Mouse (Mus musculus) liver, embryonic 14.5 days (tissue): Measurements from ENCODE around the gene Scgb1b20. TPM values are rescaled to one million over a fixed set of nuclear protein-coding genes. Genes with fewer than 3 reads are reported as not detected.
"Not testable (repeated sequence)": the region's sequence is repeated elsewhere in the genome, so short reads cannot be mapped to it uniquely, and the experiment has no call there.

Experiments
- ATAC-seq: fragments of 200-750 bp; cut with Nextera tagmentation; 2 replicates; pipeline ENCODE4 v1.8.0; 2017; ENCODE audit warnings: moderate number of reproducible peaks, mild to moderate bottlenecking, moderate library complexity; ENCODE audit not compliant: insufficient read depth
- DNase-seq, 3 experiments: peaks; one replicate each; pipeline ENCODE4 v3.0.0-alpha.2; 2012 to 2013; ENCODE audit warnings: low read depth in 3 of 3, low spot score in 3 of 3
- H3K27ac ChIP-seq: fragments of 300-500 bp; sonication (generic); 2 replicates; pipeline ENCODE4 v1.5.1; 2014; ENCODE audit warnings: moderate library complexity, mild to moderate bottlenecking, control low read depth, inconsistent platforms
- H3K27me3 ChIP-seq: fragments of 300-500 bp; sonication (generic); 2 replicates; pipeline ENCODE4 v1.6.1; 2014; ENCODE audit warnings: mild to moderate bottlenecking, low read length, moderate library complexity; ENCODE audit not compliant: control insufficient read depth, insufficient read depth
- H3K36me3 ChIP-seq: fragments of 300-500 bp; sonication (generic); replicated peaks from 2 replicates; pipeline ENCODE4 v1.6.1; 2014; ENCODE audit warnings: low read depth; ENCODE audit not compliant: control insufficient read depth, insufficient read depth
- H3K4me1 ChIP-seq, 2 experiments: fragments of 200-500 bp in 1 of 2; fragments of 300-500 bp in 1 of 2; sonication (generic) in 1 of 2; replicated peaks; 2 replicates each; pipeline ENCODE4 v1.6.1; 2012 to 2014; ENCODE audit warnings: antibody characterized with exemption in 1 of 2, inconsistent platforms in 1 of 2, low read length in 1 of 2; ENCODE audit not compliant: control insufficient read depth in 2 of 2, insufficient read depth in 2 of 2
- H3K4me2 ChIP-seq: fragments of 300-500 bp; sonication (generic); 2 replicates; pipeline ENCODE4 v1.6.1; 2014; ENCODE audit warnings: low read depth, mild to moderate bottlenecking, control low read depth, moderate library complexity
- H3K4me3 ChIP-seq, 2 experiments: fragments of 200-500 bp in 1 of 2; fragments of 300-500 bp in 1 of 2; sonication (generic) in 1 of 2; 2 replicates each; pipeline ENCODE4 v1.5.1; 2012 to 2014; ENCODE audit warnings: low read depth in 2 of 2, low read length in 2 of 2, mild to moderate bottlenecking in 2 of 2, control low read depth in 1 of 2, inconsistent platforms in 1 of 2, moderate library complexity in 1 of 2; ENCODE audit not compliant: insufficient read depth in 1 of 2
- H3K9ac ChIP-seq: fragments of 300-500 bp; sonication (generic); replicated peaks from 2 replicates; pipeline ENCODE4 v1.6.1; 2014; ENCODE audit warnings: mild to moderate bottlenecking, control low read depth, moderate library complexity
- H3K9me3 ChIP-seq: fragments of 300-500 bp; sonication (generic); 2 replicates; pipeline ENCODE4 v1.6.1; 2016; ENCODE audit warnings: low read length, mixed read lengths; ENCODE audit not compliant: control insufficient read depth
- CTCF ChIP-seq: IDR thresholded peaks from 2 replicates; pipeline ENCODE4 v1.5.1; 2016; ENCODE audit warnings: antibody characterized with exemption, low read depth, control low read depth
- EP300 ChIP-seq: IDR thresholded peaks from 2 replicates; pipeline ENCODE4 v1.6.1; 2016; ENCODE audit warnings: antibody characterized with exemption, low read depth
- WGBS: fragments of 180-500 bp; shearing (Covaris S2); extraction: QIAGEN DNeasy Blood & Tissue Kit; methylation state at CpG from one replicate; pipeline ENCODE4 v1.1.7; 2014; ENCODE audit not compliant: insufficient replicate concordance; 5-methylcytosine and 5-hydroxymethylcytosine counted together
- polyA plus RNA-seq, 2 experiments: library from polyadenylated mRNA; depleted of rRNA in 1 of 2; stranded (reverse) in 1 of 2; unstranded in 1 of 2; fragments of >200 nt; fragmentation: Nextera tagmentation in 1 of 2; extraction: Ambion mirVana in 1 of 2; gene quantifications; 2 replicates each; pipeline versions ENCODE4 v1.2.1 to v1.2.3; 2012 to 2014

Gene Scgb1b20
- polyA plus RNA-seq (2012; rRNA removed) (not detected in 2 replicates), polyA plus RNA-seq (2014; fragmentation: Nextera tagmentation; extraction: Ambion mirVana) (not detected in 2 replicates)

DNA sequence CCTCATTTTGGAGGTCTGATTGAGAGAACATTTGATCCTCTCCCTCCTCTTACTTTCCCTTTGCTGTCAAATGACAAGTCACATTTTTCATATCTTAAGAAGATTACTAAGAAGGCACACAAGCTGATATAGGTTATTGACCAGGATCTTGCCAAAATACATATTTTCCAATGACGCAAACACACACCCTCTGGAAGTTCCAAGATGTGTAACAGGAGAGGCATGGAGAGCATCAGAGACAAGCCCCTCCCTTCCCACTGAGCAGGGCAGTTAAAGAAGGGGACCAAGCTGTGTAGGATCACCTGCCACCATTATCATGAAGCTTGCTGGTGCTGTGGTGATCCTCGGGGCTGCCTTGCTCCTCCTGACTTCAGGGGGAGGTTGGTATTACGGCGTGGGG is at the start of gene Scgb1b20:
Gene Scgb1b20, plus strand, starts transcription at position 301 of the 400 bp plus-strand sequence.
- whole genome bisulfite sequencing, result 58% methylated on average over 4 of the region's 4 CpGs
- not testable (repeated sequence) for H3K4me1 ChIP-seq, H3K27me3 ChIP-seq, DNase-seq, H3K36me3 ChIP-seq, H3K9ac ChIP-seq, H3K27ac ChIP-seq, H3K4me3 ChIP-seq, H3K9me3 ChIP-seq, ATAC-seq, H3K4me2 ChIP-seq

GRCm38 (mm10) chr7:33366222-33366621 is 6.8 kb upstream of the Scgb1b20 start, which contains the start of gene Scgb2b20:
Scgb2b20 (minus strand) TSS chr7:33366322.
- H3K27ac ChIP-seq, H3K9me3 ChIP-seq, DNase-seq, H3K4me2 ChIP-seq, H3K4me1 ChIP-seq, H3K9ac ChIP-seq, H3K4me3 ChIP-seq, H3K36me3 ChIP-seq, H3K27me3 ChIP-seq, ATAC-seq: not testable (repeated sequence)
- 53% methylated on average over 2 of the region's 2 CpGs for WGBS

GRCm38 (mm10) chr7:33399749-33400148 is 26.7 kb downstream of the Scgb1b20 start:
- not testable (repeated sequence) for H3K4me3 ChIP-seq, H3K36me3 ChIP-seq, DNase-seq, H3K27me3 ChIP-seq, H3K9ac ChIP-seq, H3K4me2 ChIP-seq, ATAC-seq, H3K4me1 ChIP-seq, H3K27ac ChIP-seq, H3K9me3 ChIP-seq

GRCm38 (mm10) chr7:33401650-33402049 is 28.6 kb downstream of the Scgb1b20 start:
- H3K9me3 ChIP-seq, result no peaks in the 10 kb centered on the region
- H3K4me1 ChIP-seq, result no peaks in the 10 kb centered on the region
- WGBS, result 50% methylated on average over 1 of the region's 1 CpGs
- no peak for DNase-seq
- TF ChIP-seq EP300 (no peak), CTCF (no peak)
- ATAC-seq, result no peak
- H3K4me2 ChIP-seq, result no peak overlapping the region
- H3K4me3 ChIP-seq, result no peak overlapping the region
- no peak overlapping the region for H3K9ac ChIP-seq
- H3K36me3 ChIP-seq, result no peaks in the 10 kb centered on the region
- H3K27ac ChIP-seq, result no peak overlapping the region
- H3K27me3 ChIP-seq, result no peaks in the 10 kb centered on the region

DNA sequence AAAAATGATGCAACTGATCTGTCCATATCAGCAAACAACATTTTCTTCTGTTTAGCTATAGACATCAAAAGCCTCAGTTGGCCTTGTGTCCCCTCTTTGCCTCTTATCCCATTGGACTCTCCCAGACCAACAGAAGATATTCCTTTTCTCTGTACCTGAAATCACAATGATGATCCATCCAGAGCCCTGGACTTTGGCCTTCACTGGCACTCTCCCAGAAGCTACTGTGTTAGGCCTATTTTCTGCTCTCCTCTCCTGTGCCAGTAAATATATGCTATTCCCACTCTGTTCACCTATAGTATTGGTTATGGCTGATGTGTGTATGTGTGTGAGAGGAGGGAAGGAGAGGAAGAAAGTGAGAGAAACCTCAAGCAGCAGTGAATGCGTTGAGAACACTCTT is 36.6 kb downstream of the Scgb1b20 start:
- H3K4me2 ChIP-seq, H3K9ac ChIP-seq, H3K9me3 ChIP-seq, ATAC-seq, H3K27ac ChIP-seq, H3K27me3 ChIP-seq, H3K4me3 ChIP-seq, DNase-seq, H3K36me3 ChIP-seq, H3K4me1 ChIP-seq: not testable (repeated sequence)
- 41% methylated on average over 1 of the region's 1 CpGs for WGBS

Other genes with a start within 250 kb of the Scgb1b20 start
- gene Scgb2b18, start 199.4 kb upstream of the Scgb1b20 start, polyA plus RNA-seq (2012; rRNA removed), result not detected in 2 replicates
- not detected in 2 replicates for gene Scgb2b18, start 199.4 kb upstream of the Scgb1b20 start, polyA plus RNA-seq (2014; fragmentation: Nextera tagmentation; extraction: Ambion mirVana)
- gene Scgb1b18, start 187.7 kb upstream of the Scgb1b20 start, polyA plus RNA-seq (2012; rRNA removed), result not detected in 2 replicates
- gene Scgb1b18, start 187.7 kb upstream of the Scgb1b20 start, polyA plus RNA-seq (2014; fragmentation: Nextera tagmentation; extraction: Ambion mirVana), result not detected in 2 replicates
- gene Scgb2b19, start 92.9 kb upstream of the Scgb1b20 start, polyA plus RNA-seq (2012; rRNA removed), result not detected in 2 replicates
- gene Scgb2b19, start 92.9 kb upstream of the Scgb1b20 start, polyA plus RNA-seq (2014; fragmentation: Nextera tagmentation; extraction: Ambion mirVana), result not detected in 2 replicates
- gene Scgb1b19, start 85.9 kb upstream of the Scgb1b20 start, polyA plus RNA-seq (2012; rRNA removed), result not detected in 2 replicates
- not detected in 2 replicates for gene Scgb1b19, start 85.9 kb upstream of the Scgb1b20 start, polyA plus RNA-seq (2014; fragmentation: Nextera tagmentation; extraction: Ambion mirVana)
- not detected in 2 replicates for gene Scgb2b20, start 6.9 kb upstream of the Scgb1b20 start, polyA plus RNA-seq (2012; rRNA removed)
- gene Scgb2b20, start 6.9 kb upstream of the Scgb1b20 start, polyA plus RNA-seq (2014; fragmentation: Nextera tagmentation; extraction: Ambion mirVana), result not detected in 2 replicates
- gene Scgb2b21, start 147.2 kb downstream of the Scgb1b20 start, polyA plus RNA-seq (2012; rRNA removed), result not detected in 2 replicates
- not detected in 2 replicates for gene Scgb2b21, start 147.2 kb downstream of the Scgb1b20 start, polyA plus RNA-seq (2014; fragmentation: Nextera tagmentation; extraction: Ambion mirVana)